23 mouse cellular contexts compared by ENCODE assay signal in the genomic region with DNA sequence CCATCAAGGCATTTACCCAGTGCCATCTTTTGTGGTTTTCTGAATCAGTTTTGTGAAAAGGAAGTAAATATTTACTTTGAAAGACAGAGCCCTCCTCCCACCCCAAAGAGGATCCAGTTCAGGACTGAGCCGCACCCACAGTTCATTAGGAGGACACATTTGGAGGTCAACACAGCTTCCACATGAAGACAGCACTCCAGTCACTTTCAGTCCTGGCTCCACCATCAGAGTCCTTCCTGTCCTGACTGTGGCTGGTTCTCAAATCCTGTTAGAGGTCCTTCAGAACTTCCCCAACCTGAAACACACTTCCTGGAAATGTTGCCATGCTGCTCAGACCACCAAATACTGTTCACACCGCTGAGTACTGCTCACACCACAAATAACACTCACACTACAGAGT.
"Had no signal": no experiment of that assay in that cellular context is flagged by ENCODE, and none has a peak within 500 bp of the region (broad histone marks: within the 10 kb centered on the region; RNA-seq: fewer than 3 reads in every experiment).

No protein-coding gene starts in this region.

- ATAC-seq: hindbrain, postnatal 0 days; intestine, embryonic 16.5 days had no signal

- H3K4me2 ChIP-seq: heart, embryonic 11.5 days; heart, embryonic 13.5 days; heart, embryonic 15.5 days; hindbrain, embryonic 13.5 days; hindbrain, embryonic 15.5 days; kidney, embryonic 15.5 days; limb, embryonic 12.5 days had no signal

- H3K36me3 ChIP-seq: heart, embryonic 13.5 days; heart, embryonic 15.5 days; hindbrain, embryonic 13.5 days; hindbrain, embryonic 15.5 days; kidney, embryonic 15.5 days; limb, embryonic 10.5 days; limb, embryonic 12.5 days had no signal

- H3K9me3 ChIP-seq: heart, embryonic 13.5 days; heart, embryonic 15.5 days; hindbrain, embryonic 13.5 days; hindbrain, embryonic 15.5 days; kidney, embryonic 15.5 days; limb, embryonic 10.5 days; limb, embryonic 12.5 days had no signal

- H3K4me1 ChIP-seq: heart, embryonic 13.5 days; heart, embryonic 15.5 days had no signal

- H3K27me3 ChIP-seq: heart, embryonic 15.5 days; hindbrain, embryonic 13.5 days; hindbrain, embryonic 15.5 days; kidney, embryonic 15.5 days; limb, embryonic 12.5 days had no signal

- H3K27ac ChIP-seq: heart, adult 2 months; heart, embryonic 13.5 days; heart, embryonic 15.5 days; hindbrain, embryonic 13.5 days; hindbrain, embryonic 15.5 days; hindbrain, postnatal 0 days; kidney, embryonic 15.5 days; kidney, postnatal 0 days; left cerebral cortex, adult 2 months; limb, embryonic 10.5 days; limb, embryonic 12.5 days had no signal

- DNase-seq: gastrocnemius, postnatal 10 days; gastrocnemius, postnatal 25 days; heart, adult 11 months; heart, adult 2 months; heart, postnatal 14 days; heart, postnatal 36 days; kidney, adult 11 months; kidney, adult 2 months; kidney, adult 9 months; kidney, postnatal 14 days; kidney, postnatal 36 days had no signal

- H3K4me3 ChIP-seq: heart, adult 2 months; heart, embryonic 13.5 days; heart, embryonic 15.5 days; hindbrain, embryonic 13.5 days; hindbrain, embryonic 15.5 days; kidney, embryonic 15.5 days; left cerebral cortex, adult 2 months; limb, embryonic 10.5 days; limb, embryonic 12.5 days had no signal

- H3K9ac ChIP-seq: heart, embryonic 13.5 days; heart, embryonic 15.5 days; hindbrain, embryonic 13.5 days; hindbrain, embryonic 15.5 days; kidney, embryonic 15.5 days; limb, embryonic 12.5 days had no signal
